Mouse (Mus musculus) limb, embryonic 15.5 days (tissue): ENCODE measurements around the gene Sars. TPM values are rescaled to one million over a fixed set of nuclear protein-coding genes. Genes with fewer than 3 reads are reported as not detected.

Experiments
- ATAC-seq: fragments of 200-750 bp; cut with Nextera tagmentation; 2 replicates; pipeline ENCODE4 v1.8.0; 2017; ENCODE audit warnings: low read depth, moderate TSS enrichment; ENCODE audit not compliant: insufficient number of reproducible peaks, low FRiP score, low TSS enrichment
- H3K27ac ChIP-seq: fragments of 300-500 bp; sonication (generic); 2 replicates; pipeline ENCODE4 v1.5.1; 2015; ENCODE audit warnings: moderate library complexity, mild to moderate bottlenecking, inconsistent platforms
- H3K27me3 ChIP-seq: fragments of 300-500 bp; sonication (generic); 2 replicates; pipeline ENCODE4 v1.6.1; 2015; ENCODE audit warnings: inconsistent platforms
- H3K36me3 ChIP-seq: fragments of 300-500 bp; sonication (generic); 2 replicates; pipeline ENCODE4 v1.6.1; 2015; ENCODE audit warnings: inconsistent platforms
- H3K4me1 ChIP-seq: fragments of 300-500 bp; sonication (generic); 2 replicates; pipeline ENCODE4 v1.6.1; 2015; ENCODE audit warnings: inconsistent platforms
- H3K4me2 ChIP-seq: fragments of 300-500 bp; sonication (generic); 2 replicates; pipeline ENCODE4 v1.6.1; 2015; ENCODE audit warnings: mild to moderate bottlenecking, inconsistent platforms
- H3K4me3 ChIP-seq: fragments of 300-500 bp; sonication (generic); 2 replicates; pipeline ENCODE4 v1.5.1; 2015; ENCODE audit warnings: mild to moderate bottlenecking, inconsistent platforms
- H3K9ac ChIP-seq: fragments of 300-500 bp; sonication (generic); 2 replicates; pipeline ENCODE4 v1.6.1; 2015; ENCODE audit warnings: inconsistent platforms
- H3K9me3 ChIP-seq: fragments of 300-500 bp; sonication (generic); 2 replicates; pipeline ENCODE4 v1.6.1; 2016; ENCODE audit warnings: inconsistent platforms
- WGBS: fragments of 180-500 bp; shearing (Covaris S2); methylation state at CpG from one replicate; pipeline ENCODE4 v1.1.7; 2015; 5-methylcytosine and 5-hydroxymethylcytosine counted together
- polyA plus RNA-seq: library from polyadenylated mRNA; unstranded; fragments of >200 nt; fragmentation: Nextera tagmentation; extraction: Ambion mirVana; gene quantifications from 2 replicates; pipeline ENCODE4 v1.2.1, GENCODE M21; 2015

Gene Sars
- polyA plus RNA-seq, 1 experiment from 2014 or later, result 115 TPM

GRCm38 (mm10) chr3:108423844-108424801 lies 20.9 kb downstream of the Sars start:
- H3K4me2 ChIP-seq, result peak overlapping the region; percentile 40
- H3K4me1 ChIP-seq, result peaks cover 27% of the 10 kb centered on the region
- WGBS, result 15% methylated on average over 11 of the region's 11 CpGs
- H3K36me3 ChIP-seq, result peaks cover 40% of the 10 kb centered on the region
- no peaks in the 10 kb centered on the region for H3K9me3 ChIP-seq
- 0 out of 2 replicates have a peak overlapping the region, but pooled peaks have one; percentile 11 for H3K4me3 ChIP-seq
- H3K9ac ChIP-seq, result no peak overlapping the region
- H3K27ac ChIP-seq, result peak overlapping the region; percentile 71
- ATAC-seq, result peak; percentile 76
- no peaks in the 10 kb centered on the region for H3K27me3 ChIP-seq

DNA sequence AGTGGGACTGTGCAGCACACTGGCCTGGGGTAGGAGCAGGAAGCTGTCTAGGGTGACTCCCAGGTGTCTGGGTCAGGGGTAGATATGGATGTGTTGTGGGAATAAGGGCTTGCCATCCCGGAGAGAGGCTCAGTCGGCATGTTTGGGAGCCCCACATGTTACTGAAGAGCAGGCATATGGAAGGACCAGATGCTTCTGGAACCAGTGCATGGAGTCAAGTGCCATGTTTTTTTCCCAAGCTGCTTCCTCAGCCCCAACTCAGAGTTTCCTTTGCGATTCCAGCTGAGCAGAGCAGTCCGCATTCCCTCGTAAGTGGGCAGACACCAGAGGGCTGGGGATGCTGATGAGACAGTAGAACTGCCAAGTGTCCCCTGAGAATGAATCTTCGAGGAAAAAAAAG lies 22.0 kb downstream of the Sars start:
- 31% methylated on average over 6 of the region's 6 CpGs for WGBS
- H3K9me3 ChIP-seq, result no peaks in the 10 kb centered on the region
- H3K4me3 ChIP-seq, result no peak overlapping the region
- peaks cover 29% of the 10 kb centered on the region for H3K36me3 ChIP-seq
- no peaks in the 10 kb centered on the region for H3K27me3 ChIP-seq
- no peak overlapping the region for H3K4me2 ChIP-seq
- ATAC-seq, result no peak
- no peak overlapping the region for H3K27ac ChIP-seq
- peaks cover 27% of the 10 kb centered on the region for H3K4me1 ChIP-seq
- no peak overlapping the region for H3K9ac ChIP-seq

GRCm38 (mm10) chr3:108415831-108416223 lies 29.2 kb downstream of the Sars start:
- under 1% methylated on average over 47 of the region's 48 CpGs for WGBS
- Histone ChIP-seq H3K27me3 (peaks cover 15% of the 10 kb centered on the region), H3K9ac (peak overlapping the region; percentile 64), H3K9me3 (0 out of 2 replicates have a peak, but pooled peaks cover 13% of the 10 kb centered on the region), H3K4me3 (peak overlapping the region; percentile 79), H3K4me1 (peaks cover 24% of the 10 kb centered on the region), H3K36me3 (peaks cover 22% of the 10 kb centered on the region), H3K4me2 (peak overlapping the region; percentile 98), H3K27ac (peak overlapping the region; percentile 47; the same call in 1 of the 2 replicates)
- ATAC-seq, result peak; percentile 67; the same call in 1 of the 2 replicates

DNA sequence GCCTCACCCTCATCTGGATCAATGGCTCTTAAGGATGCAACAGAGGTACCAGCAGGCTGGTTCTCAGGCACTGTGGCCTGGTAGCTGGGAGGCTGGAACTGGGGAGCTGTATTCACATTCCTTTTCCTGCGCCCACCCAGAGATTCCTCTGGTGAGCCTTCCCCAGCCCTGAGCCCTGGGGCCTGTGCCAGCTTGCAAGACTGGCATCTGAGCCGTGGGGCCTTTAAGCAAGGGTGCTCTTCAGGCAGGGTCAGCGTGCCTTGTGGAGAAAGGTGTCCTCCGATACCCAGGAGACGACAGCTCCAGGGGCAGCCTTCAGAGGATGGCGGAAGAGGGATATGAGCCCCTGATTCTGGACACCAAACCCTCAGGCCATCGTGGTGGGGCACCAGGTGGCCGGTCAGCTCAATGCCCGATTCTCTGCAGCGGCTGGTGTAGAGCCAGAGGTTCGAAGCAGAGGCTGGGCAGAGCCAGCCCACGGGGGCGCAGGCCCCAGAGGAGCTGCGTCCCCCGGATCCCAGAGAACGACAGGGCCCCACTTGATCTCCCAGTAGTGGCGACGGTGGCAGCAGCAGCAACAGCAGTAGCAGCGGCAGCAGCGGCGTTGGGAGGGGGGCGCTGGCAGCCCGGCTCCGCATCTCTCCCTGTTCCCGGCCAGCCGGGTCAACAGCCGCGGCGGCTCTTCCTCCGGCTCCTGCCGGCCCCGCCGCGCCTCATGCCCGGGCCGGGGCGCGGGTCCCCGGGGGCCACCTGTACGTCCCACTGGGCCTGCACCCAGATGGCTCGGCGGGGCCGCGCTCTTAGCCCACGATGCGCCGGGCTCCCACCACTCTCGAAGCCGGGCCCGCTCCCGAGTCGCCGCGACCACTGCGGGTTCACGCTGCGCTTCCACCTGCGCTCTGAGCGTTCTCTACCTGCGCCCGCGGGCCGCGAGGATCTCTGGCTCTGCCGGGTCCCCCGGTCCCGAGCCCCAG lies 29.9 kb downstream of the Sars start, which contains the start of gene Celsr2:
Celsr2 (minus strand) TSS at position 696 of the 974 bp plus-strand sequence.
- peaks cover 30% of the 10 kb centered on the region for H3K4me1 ChIP-seq
- peak within 1 kb of the TSS; percentile 47; the same call in 1 of the 2 replicates for H3K27ac ChIP-seq
- H3K4me3 ChIP-seq, result peak within 1 kb of the TSS; percentile 79
- 0 out of 2 replicates have a peak, but pooled peaks cover 13% of the 10 kb centered on the region for H3K9me3 ChIP-seq
- H3K27me3 ChIP-seq, result peaks cover 15% of the 10 kb centered on the region
- peaks cover 22% of the 10 kb centered on the region for H3K36me3 ChIP-seq
- peak within 1 kb of the TSS; percentile 64 for H3K9ac ChIP-seq
- WGBS, result 6% methylated on average over 61 of the region's 67 CpGs
- ATAC-seq, result peak; percentile 11; the same call in 1 of the 2 replicates
- H3K4me2 ChIP-seq, result peak within 1 kb of the TSS; percentile 98

DNA sequence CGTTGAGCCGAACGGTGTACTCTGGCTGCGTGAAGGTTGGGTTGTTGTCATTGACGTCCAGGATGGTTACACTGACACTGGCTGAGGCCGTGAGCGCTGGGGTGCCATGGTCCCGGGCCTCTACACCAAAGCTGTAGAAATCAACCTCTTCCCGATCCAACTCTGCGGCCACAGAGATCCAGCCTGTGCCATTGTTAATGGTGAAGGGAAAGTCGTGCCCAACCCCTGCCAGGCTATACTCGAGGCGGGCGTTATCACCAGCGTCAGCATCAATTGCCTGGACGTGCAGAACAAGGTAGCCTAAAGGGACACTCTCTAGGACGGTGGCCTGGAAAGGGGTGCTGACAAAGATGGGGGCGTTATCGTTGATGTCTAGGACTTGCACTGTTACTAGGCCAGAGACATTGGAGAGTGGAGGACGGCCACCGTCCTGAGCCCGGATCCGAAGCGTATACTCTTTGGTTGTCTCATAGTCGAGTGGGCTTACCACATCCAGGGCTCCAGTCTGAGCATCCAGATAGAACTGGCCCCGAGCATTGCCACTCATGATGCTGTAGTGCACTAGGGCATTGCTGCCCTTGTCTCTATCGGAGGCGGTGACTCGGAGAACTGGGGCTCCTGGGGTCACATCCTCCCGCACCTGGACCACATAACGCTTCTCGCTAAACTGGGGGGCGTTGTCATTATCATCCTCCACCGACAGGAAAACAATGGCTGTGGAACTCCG lies 31.2 kb downstream of the Sars start:
- 98% methylated on average over 35 of the region's 35 CpGs for WGBS
- no peak overlapping the region for H3K4me3 ChIP-seq

GRCm38 (mm10) chr3:108411754-108412121 lies 33.3 kb downstream of the Sars start:
- ATAC-seq, result no peak
- H3K9me3 ChIP-seq, result 0 out of 2 replicates have a peak, but pooled peaks cover 13% of the 10 kb centered on the region
- WGBS, result 64% methylated on average over 8 of the region's 8 CpGs
- peak overlapping the region; percentile 55; the same call in 1 of the 2 replicates for H3K27ac ChIP-seq
- peak overlapping the region; percentile 1; the same call in 1 of the 2 replicates for H3K4me3 ChIP-seq
- H3K9ac ChIP-seq, result no peak overlapping the region
- H3K4me1 ChIP-seq, result peaks cover 36% of the 10 kb centered on the region
- H3K27me3 ChIP-seq, result peaks cover 11% of the 10 kb centered on the region
- H3K4me2 ChIP-seq, result 0 out of 2 replicates have a peak overlapping the region, but pooled peaks have one; percentile 6
- H3K36me3 ChIP-seq, result peaks cover 29% of the 10 kb centered on the region

More for the DNA sequence above, 31.2 kb downstream of the Sars start:
- no peak overlapping the region for H3K27ac ChIP-seq
- no peak overlapping the region for H3K9ac ChIP-seq
- peaks cover 36% of the 10 kb centered on the region for H3K4me1 ChIP-seq
- ATAC-seq, result no peak
- H3K4me2 ChIP-seq, result no peak overlapping the region
- H3K27me3 ChIP-seq, result peaks cover 15% of the 10 kb centered on the region
- H3K36me3 ChIP-seq, result peaks cover 25% of the 10 kb centered on the region
- 0 out of 2 replicates have a peak, but pooled peaks cover 13% of the 10 kb centered on the region for H3K9me3 ChIP-seq

DNA sequence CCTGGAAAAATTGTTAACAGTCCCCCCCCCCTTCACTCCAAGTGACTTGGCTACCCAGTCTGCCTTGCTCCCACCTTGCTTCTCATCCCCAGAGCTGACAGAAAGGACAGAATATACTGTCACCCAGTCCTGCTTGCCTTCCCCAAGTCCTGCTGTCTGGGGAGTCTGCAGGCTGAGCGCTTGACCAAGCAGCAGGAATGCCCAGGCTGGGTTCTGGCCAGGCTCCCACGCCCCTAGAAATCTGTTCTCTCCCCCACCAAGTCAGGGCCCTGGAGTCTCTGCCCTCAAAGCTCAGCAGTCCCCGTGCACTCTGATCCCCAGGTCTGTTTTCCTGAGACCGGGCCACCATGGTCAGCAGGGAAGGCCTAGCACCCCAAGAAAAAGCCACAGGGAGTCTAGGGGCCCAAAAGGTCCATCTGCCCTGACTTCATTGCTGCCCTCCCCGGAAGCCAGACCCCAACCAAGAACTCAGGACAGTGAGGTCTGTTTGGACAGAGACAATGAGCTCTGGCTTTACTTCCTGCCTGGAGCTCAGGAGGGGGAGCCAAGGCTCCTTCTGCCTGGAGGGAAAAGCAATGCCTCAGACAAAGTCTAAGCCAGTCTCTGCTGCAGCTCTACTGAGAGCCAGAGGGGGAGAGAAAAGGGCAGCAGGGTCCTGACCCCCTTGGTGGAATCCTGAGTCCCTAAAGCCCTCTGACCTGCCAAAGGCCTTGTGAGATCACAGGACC lies 33.8 kb downstream of the Sars start:
- 61% methylated on average over 5 of the region's 5 CpGs for WGBS
- peak overlapping the region; percentile 1; the same call in 1 of the 2 replicates for H3K4me3 ChIP-seq
- H3K4me1 ChIP-seq, result peaks cover 36% of the 10 kb centered on the region
- H3K27ac ChIP-seq, result peak overlapping the region; percentile 17; the same call in 1 of the 2 replicates
- H3K9ac ChIP-seq, result no peak overlapping the region
- peaks cover 33% of the 10 kb centered on the region for H3K36me3 ChIP-seq
- peak overlapping the region; percentile 22; the same call in 1 of the 2 replicates for H3K4me2 ChIP-seq
- no peak for ATAC-seq
- 0 out of 2 replicates have a peak, but pooled peaks cover 13% of the 10 kb centered on the region for H3K9me3 ChIP-seq
- peaks cover 5% of the 10 kb centered on the region; the same call in 1 of the 2 replicates for H3K27me3 ChIP-seq

- 36% methylated on average over 5 of the region's 5 CpGs for WGBS
- peaks cover 35% of the 10 kb centered on the region for H3K4me1 ChIP-seq
- H3K4me3 ChIP-seq, result no peak overlapping the region
- ATAC-seq, result no peak
- no peak overlapping the region for H3K9ac ChIP-seq
- peaks cover 33% of the 10 kb centered on the region for H3K36me3 ChIP-seq
- H3K27ac ChIP-seq, result 0 out of 2 replicates have a peak overlapping the region, but pooled peaks have one; percentile 17
- H3K9me3 ChIP-seq, result 0 out of 2 replicates have a peak, but pooled peaks cover 13% of the 10 kb centered on the region
- 0 out of 2 replicates have a peak, but pooled peaks cover 5% of the 10 kb centered on the region for H3K27me3 ChIP-seq
- no peak overlapping the region; the same call in 1 of the 2 replicates for H3K4me2 ChIP-seq
Measured at GRCm38 (mm10) chr3:108410359-108410714, 34.7 kb downstream of the Sars start.

- H3K27ac ChIP-seq, result no peak overlapping the region
- H3K9ac ChIP-seq, result 0 out of 2 replicates have a peak overlapping the region, but pooled peaks have one; percentile 17
- peaks cover 30% of the 10 kb centered on the region for H3K4me1 ChIP-seq
- H3K27me3 ChIP-seq, result 0 out of 2 replicates have a peak, but pooled peaks cover 2% of the 10 kb centered on the region
- H3K36me3 ChIP-seq, result peaks cover 33% of the 10 kb centered on the region
- 0 out of 2 replicates have a peak, but pooled peaks cover 13% of the 10 kb centered on the region for H3K9me3 ChIP-seq
- no peak overlapping the region for H3K4me3 ChIP-seq
- no peak for ATAC-seq
- 51% methylated on average over 8 of the region's 8 CpGs for WGBS
- no peak overlapping the region for H3K4me2 ChIP-seq
Measured at GRCm38 (mm10) chr3:108409656-108410358, 35.2 kb downstream of the Sars start.
